Mouse (Mus musculus): Measurements from ENCODE around the gene Eps8l3.

DNA sequence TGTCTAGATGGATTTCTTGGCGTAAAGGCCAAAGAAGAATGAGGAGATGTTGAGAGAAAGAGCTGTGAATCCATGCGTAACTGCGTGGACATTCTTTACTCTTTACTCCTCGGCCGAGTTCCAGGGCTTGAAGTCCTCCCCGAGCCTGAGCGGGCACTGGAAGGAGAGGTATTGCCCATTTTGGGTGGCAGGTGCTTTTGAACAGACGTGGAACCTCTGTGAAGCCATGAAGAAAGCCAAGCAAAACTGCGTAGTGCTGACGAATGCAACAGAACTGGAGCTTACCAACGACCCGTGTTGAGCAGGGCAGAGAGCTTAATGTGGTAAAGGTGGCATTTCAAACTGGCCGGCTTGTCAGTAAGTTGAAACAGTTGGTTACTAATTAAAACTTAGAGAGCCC lies 21.7 kb downstream of the Eps8l3 start:
- TF ChIP-seq CTCF (IDR thresholded peaks at IDR 0.05; ENCODE audit: low read depth): no peak
- TF ChIP-seq EP300 (IDR thresholded peaks at IDR 0.05; ENCODE audit: low read depth): no peak

Data from heart, postnatal 0 days (tissue).